In genomic region chr5:33019426-33019821, GRCm38 (mm10) we compare ENCODE assay signal across 8 mouse cellular contexts. TPM values are rescaled to one million over a fixed set of nuclear protein-coding genes. Genes with fewer than 3 reads are reported as not detected.
DNase-seq lines count a peak whose midpoint lies in the region; ATAC-seq and TF ChIP-seq lines count a peak whose summit lies in the region.

No protein-coding gene starts in this region.

- peak overlapping the region; percentile 90 for H3K4me3 ChIP-seq in kidney, embryonic 15.5 days (replicated peaks)
- peak overlapping the region; percentile 75 for H3K4me3 ChIP-seq in bone marrow, adult 2 months (replicated peaks; ENCODE audit: control insufficient read depth, low read depth, low read length)
- peak overlapping the region; percentile 87 for H3K4me3 ChIP-seq in hindbrain, embryonic 11.5 days (ENCODE audit: low read depth, low read length)
- H3K4me3 ChIP-seq in midbrain, embryonic 11.5 days (ENCODE audit: low read depth, low read length) = peak overlapping the region; percentile 87

- peak overlapping the region; percentile 100 for H3K27ac ChIP-seq in kidney, embryonic 15.5 days
- peak overlapping the region; percentile 100 for H3K27ac ChIP-seq in bone marrow, adult 2 months (ENCODE audit: control insufficient read depth, insufficient read depth, low read depth, low read length, poor library complexity)
- peak overlapping the region; percentile 100 for H3K27ac ChIP-seq in hindbrain, embryonic 11.5 days (ENCODE audit: low read depth, low read length)
- peak overlapping the region; percentile 99 for H3K27ac ChIP-seq in midbrain, embryonic 11.5 days (ENCODE audit: low read depth, low read length)

- no peaks in the 10 kb centered on the region for H3K27me3 ChIP-seq in kidney, embryonic 15.5 days
- H3K27me3 ChIP-seq in hindbrain, embryonic 11.5 days (ENCODE audit: control insufficient read depth, insufficient read depth, low read length) = no peaks in the 10 kb centered on the region
- no peaks in the 10 kb centered on the region for H3K27me3 ChIP-seq in midbrain, embryonic 11.5 days (ENCODE audit: control insufficient read depth, insufficient read depth, low read length)

- DNase-seq in kidney, postnatal 25 days = no peak
- no peak for DNase-seq in hindbrain, embryonic 11.5 days (ENCODE audit: low spot score)
- peak; percentile 94 for DNase-seq in midbrain, embryonic 11.5 days (ENCODE audit: low spot score, missing footprints)
- no peak for DNase-seq in gastrocnemius, postnatal 36 days
- DNase-seq in frontal cortex, postnatal 14 days (ENCODE audit: low spot score in 2 of 2) = no peak
- DNase-seq in adrenal gland, postnatal 14 days = no peak

- TF ChIP-seq CTCF in bone marrow, adult 2 months (IDR thresholded peaks at IDR 0.05; ENCODE audit: control insufficient read depth, insufficient read depth, low read length) = no peak

- peak overlapping the region; percentile 96 for H3K9ac ChIP-seq in kidney, embryonic 15.5 days
- H3K9ac ChIP-seq in hindbrain, embryonic 11.5 days (ENCODE audit: low read depth, low read length) = peak overlapping the region; percentile 96
- H3K9ac ChIP-seq in midbrain, embryonic 11.5 days (ENCODE audit: low read length) = peak overlapping the region; percentile 97

- no peak for TF ChIP-seq POLR2A in bone marrow, adult 2 months (IDR thresholded peaks at IDR 0.05; ENCODE audit: borderline replicate concordance, control insufficient read depth, low read depth, low read length)

- ATAC-seq in kidney, embryonic 15.5 days (replicated peaks; ENCODE audit: low FRiP score) = no peak
- ATAC-seq in hindbrain, embryonic 11.5 days (ENCODE audit: low FRiP score) = no peak
- ATAC-seq in midbrain, embryonic 11.5 days (ENCODE audit: low FRiP score) = no peak

- H3K4me2 ChIP-seq in kidney, embryonic 15.5 days = peak overlapping the region; percentile 75
- H3K4me2 ChIP-seq in hindbrain, embryonic 11.5 days (replicated peaks; ENCODE audit: low read depth, low read length) = peak overlapping the region; percentile 86
- H3K4me2 ChIP-seq in midbrain, embryonic 11.5 days = peak overlapping the region; percentile 66

- intact Hi-C loops in gastrocnemius, postnatal 36 days (cut with DNase I) = no loop called here

- peaks cover 29% of the 10 kb centered on the region for H3K36me3 ChIP-seq in kidney, embryonic 15.5 days
- H3K36me3 ChIP-seq in hindbrain, embryonic 11.5 days (ENCODE audit: control insufficient read depth, insufficient read depth, low read length) = no peaks in the 10 kb centered on the region; the same call in 1 of the 2 replicates
- no peaks in the 10 kb centered on the region for H3K36me3 ChIP-seq in midbrain, embryonic 11.5 days (ENCODE audit: control insufficient read depth, insufficient read depth, low read length)

- H3K4me1 ChIP-seq in kidney, embryonic 15.5 days = peaks cover 37% of the 10 kb centered on the region
- peaks cover 2% of the 10 kb centered on the region; the same call in 1 of the 2 replicates for H3K4me1 ChIP-seq in bone marrow, adult 2 months (ENCODE audit: control insufficient read depth, insufficient read depth, low read length)
- H3K4me1 ChIP-seq in hindbrain, embryonic 11.5 days (replicated peaks; ENCODE audit: control insufficient read depth, insufficient read depth, low read length) = peaks cover 2% of the 10 kb centered on the region
- H3K4me1 ChIP-seq in midbrain, embryonic 11.5 days (ENCODE audit: control insufficient read depth, insufficient read depth, low read length) = peaks cover 17% of the 10 kb centered on the region

- WGBS in kidney, embryonic 15.5 days = under 1% methylated on average over 12 of the region's 12 CpGs
- under 1% methylated on average over 12 of the region's 12 CpGs for WGBS in bone marrow, adult 2 months
- WGBS in hindbrain, embryonic 11.5 days = under 1% methylated on average over 12 of the region's 12 CpGs
- WGBS in midbrain, embryonic 11.5 days = 0% methylated on average over 12 of the region's 12 CpGs

- H3K9me3 ChIP-seq in kidney, embryonic 15.5 days (replicated peaks) = no peaks in the 10 kb centered on the region
- H3K9me3 ChIP-seq in hindbrain, embryonic 11.5 days (ENCODE audit: control insufficient read depth, low read length) = no peaks in the 10 kb centered on the region
- H3K9me3 ChIP-seq in midbrain, embryonic 11.5 days (ENCODE audit: control insufficient read depth, low read length) = no peaks in the 10 kb centered on the region

RNA-seq across cellular contexts. Expression of gene Ywhah, which starts 0.8 kb away (rescaled TPM):
- polyA plus RNA-seq in kidney, embryonic 15.5 days (2015; fragmentation: Nextera tagmentation; extraction: Ambion mirVana) = 362 and 374 TPM in 2 replicates
- polyA plus RNA-seq in bone marrow, adult 2 months (2011; ENCODE audit: insufficient read depth, insufficient read length, low replicate concordance, missing spikeins) = 200 and 252 TPM in 2 replicates
- polyA plus RNA-seq in hindbrain, embryonic 11.5 days (2014; fragmentation: Nextera tagmentation; extraction: Ambion mirVana) = 473 and 505 TPM in 2 replicates
- polyA plus RNA-seq in midbrain, embryonic 11.5 days (2014; fragmentation: Nextera tagmentation; extraction: Ambion mirVana) = 487 and 530 TPM in 2 replicates
- total RNA-seq in gastrocnemius, postnatal 36 days (2021) = 10 to 100 TPM; 46.7 to 47.6 TPM
- total RNA-seq in adrenal gland, postnatal 14 days (2021) = 162 and 166 TPM in 2 replicates
